Mouse (Mus musculus) cerebellum, adult 11 months (tissue): ENCODE measurements around the gene Hspb6.

ENCODE experiments used
- DNase-seq: peaks from one replicate; pipeline ENCODE4 v3.0.0; 2022

Gene Hspb6

DNA sequence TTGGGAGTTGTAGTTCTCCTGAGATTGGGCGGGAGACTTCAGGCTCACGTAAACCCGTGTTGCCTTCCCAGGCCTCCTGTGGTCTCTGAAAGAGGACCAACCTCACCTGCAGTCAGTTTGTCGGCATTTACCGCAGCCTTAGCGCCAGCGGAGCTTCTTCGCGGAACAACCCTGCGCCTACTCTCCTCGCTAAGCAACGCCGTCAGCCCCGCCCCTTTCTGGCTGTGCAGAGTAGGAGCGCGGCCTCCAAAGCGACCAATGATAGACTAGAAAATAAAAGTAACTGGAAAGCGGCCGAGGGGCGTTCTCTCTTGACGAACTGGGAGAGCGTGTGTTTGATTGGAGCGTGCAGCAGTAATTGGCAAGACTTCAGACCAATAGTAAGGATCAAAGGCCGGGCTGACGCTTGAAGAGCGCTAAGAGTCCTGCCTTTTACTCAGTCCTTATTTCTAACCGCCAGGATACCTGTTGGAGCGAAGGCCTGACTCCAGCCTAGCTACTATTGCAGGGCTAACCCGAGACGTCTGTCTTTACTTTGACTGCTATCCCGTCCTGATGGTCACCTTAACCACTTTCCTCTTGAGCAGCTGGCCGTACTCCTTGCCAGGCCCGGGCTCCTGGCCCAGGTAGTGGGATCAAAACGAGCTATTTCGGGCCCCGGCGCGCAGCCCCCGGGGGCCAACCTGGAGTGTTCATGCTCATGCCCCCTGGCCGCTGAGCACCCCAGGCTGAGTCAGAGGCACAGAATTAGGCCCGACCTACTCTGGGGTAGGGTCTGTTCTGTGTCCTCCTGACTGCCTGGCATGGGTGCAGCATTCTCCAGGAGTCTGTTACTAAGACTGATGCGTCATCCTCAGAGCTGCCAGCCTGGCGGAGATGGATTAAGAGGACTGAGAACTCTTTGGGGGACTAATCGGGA is at the start of gene Hspb6, which contains the start of gene Proser3:
Hspb6 (plus strand) TSS at position 77 of the 919 bp plus-strand sequence.
Proser3 (minus strand) TSS at position 198 of the 919 bp plus-strand sequence.
- peak; percentile 96 for DNase-seq

- no peak for DNase-seq
Observed at GRCm38 (mm10) chr7:30508061-30508460, 43.9 kb upstream of the Hspb6 start.

GRCm38 (mm10) chr7:30515003-30515760 is 36.8 kb upstream of the Hspb6 start:
- DNase-seq: no peak

- DNase-seq: no peak
Observed at GRCm38 (mm10) chr7:30518325-30518724, 33.7 kb upstream of the Hspb6 start.

- no peak for DNase-seq
Observed at GRCm38 (mm10) chr7:30520396-30520795, 31.6 kb upstream of the Hspb6 start.

GRCm38 (mm10) chr7:30520856-30521255 is 31.1 kb upstream of the Hspb6 start:
- peak; percentile 62 for DNase-seq

- no peak for DNase-seq
Observed at GRCm38 (mm10) chr7:30522871-30523270, 29.1 kb upstream of the Hspb6 start.

DNA sequence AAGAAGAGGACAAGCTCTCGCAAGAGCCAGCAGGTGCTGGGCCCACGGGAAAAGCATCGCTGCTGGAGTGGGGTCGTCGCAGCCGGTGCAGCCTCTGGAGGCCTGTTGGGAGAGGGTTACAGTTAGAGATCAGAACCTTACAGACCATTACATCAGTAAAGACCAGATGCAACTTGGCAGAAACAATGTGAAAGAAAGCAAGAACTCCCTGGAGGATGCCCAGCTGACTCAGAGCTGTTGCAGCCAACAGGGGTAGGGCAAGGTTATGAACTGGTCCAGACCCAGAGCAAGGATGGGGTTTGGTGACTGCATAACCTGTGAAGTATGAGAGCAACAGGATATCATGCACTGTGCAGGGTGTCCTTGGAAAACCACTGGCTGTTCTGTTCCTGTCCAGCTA is 27.5 kb upstream of the Hspb6 start:
- DNase-seq: no peak

GRCm38 (mm10) chr7:30525954-30526353 is 26.0 kb upstream of the Hspb6 start:
- no peak for DNase-seq

DNA sequence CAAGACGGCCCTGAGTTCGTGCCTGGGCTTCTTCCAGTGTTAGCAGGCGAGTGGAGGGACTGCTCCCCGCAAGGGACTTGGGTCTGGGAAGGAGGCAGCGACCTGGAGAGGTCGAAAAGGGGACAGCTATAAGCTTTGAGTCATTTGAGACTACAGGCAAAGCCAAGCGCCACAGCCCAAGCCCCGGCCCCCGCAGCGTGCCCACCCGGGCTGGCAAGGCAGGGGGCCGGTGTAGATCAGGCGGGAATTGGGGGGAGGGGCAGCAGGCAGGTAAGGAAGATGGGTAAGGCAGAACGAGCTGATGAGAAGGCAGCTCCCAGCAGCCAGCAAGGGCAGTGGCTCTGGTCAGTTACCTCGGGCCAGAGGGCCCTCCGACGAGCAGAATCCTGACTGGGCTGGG is 25.6 kb upstream of the Hspb6 start:
- DNase-seq: no peak

DNA sequence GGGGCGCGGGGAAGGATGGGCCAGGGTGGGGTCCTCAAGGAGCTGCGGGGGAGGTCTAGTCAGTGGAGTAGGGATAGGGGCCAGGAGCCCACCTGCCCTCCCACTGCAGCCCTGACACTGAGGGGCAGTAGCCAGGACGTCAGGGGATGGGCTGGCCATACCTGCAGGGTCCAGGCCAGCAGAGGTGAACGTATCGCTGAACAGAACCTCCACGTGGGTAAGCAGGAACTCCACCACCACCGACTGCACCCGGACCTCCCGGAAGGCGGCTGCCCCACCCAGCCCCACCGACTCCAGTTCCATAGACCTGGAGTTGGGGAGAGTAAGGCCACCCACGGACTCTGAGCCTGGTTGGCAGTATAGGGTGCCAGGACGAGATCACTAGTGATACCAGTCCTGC is 25.0 kb upstream of the Hspb6 start:
- no peak for DNase-seq

DNA sequence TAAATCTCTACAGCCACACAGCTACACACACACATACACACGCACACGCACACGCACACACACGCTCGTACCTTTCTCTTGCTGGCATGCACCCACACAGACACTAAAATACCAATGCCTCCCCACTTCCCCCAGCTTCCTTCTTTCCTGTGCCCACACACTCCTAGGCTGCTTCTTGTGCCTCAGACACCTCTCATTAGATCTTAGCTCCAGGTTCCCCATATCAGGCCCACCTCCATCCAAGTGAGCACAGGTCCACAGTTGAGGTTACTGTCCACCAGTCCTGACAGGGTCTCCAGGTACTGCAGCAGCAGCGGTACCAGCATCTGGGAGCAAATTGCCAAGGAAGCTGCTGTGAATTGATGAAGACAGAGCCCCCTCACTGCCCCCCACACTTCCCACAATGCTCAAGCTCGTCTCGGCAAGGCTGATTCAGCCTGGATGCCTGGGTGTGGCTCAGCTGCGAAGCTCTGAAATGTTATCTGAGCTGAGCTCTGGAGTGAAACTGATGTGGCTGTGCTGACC is 20.6 kb upstream of the Hspb6 start:
- DNase-seq: no peak

GRCm38 (mm10) chr7:30532931-30533330 is 19.0 kb upstream of the Hspb6 start:
- no peak for DNase-seq

- DNase-seq: peak; percentile 48
Observed at GRCm38 (mm10) chr7:30533941-30534632, 17.9 kb upstream of the Hspb6 start.

DNA sequence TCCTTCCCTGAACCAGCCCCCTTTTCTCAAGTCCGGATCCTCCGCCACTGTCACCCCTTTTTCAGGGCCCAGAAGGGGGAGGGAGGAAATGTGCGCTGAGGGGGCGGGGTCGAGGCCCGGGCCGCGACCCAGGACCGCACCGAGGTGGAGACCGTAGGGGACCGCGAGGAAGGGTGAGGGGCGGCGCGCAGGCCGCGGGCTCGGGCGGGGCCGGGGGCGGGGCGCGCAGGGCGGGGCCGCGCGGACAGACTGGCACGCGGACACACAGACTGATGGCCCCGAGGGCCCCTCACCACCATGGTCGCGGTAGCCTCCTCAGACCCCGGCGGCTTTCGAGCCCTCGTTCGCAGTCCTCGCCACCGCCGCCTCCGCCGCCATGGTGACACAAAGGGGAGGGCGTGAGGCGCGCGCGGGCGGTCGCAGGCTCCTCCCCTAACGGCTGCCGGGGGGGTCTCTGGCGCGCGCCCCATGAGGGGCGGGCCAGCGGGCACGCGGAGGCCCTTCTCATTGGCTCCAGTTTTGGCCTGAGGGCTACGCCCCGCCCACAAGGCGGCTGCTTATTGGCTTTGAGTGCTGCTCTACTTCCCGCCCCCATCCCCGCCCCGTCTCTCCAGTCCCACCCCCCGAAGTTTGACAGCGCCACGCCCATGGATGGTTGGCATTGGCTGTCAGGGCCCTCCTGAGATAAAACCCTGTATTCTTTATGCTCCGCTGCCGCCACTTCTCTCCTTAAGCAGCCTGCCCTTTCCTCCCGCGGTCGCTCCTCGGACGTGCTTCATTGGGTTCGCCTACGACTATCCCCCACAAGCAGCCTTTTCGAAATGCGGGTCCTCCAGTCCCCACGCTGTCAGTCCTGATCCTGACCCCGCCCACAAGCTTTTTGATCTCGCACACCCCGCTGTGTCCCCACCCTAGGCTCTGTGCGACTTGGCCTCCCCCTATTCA is 17.1 kb upstream of the Hspb6 start, which contains the start of gene Arhgap33:
Arhgap33 (minus strand) TSS at position 428 of the 945 bp plus-strand sequence.
- peak; percentile 95 for DNase-seq

DNA sequence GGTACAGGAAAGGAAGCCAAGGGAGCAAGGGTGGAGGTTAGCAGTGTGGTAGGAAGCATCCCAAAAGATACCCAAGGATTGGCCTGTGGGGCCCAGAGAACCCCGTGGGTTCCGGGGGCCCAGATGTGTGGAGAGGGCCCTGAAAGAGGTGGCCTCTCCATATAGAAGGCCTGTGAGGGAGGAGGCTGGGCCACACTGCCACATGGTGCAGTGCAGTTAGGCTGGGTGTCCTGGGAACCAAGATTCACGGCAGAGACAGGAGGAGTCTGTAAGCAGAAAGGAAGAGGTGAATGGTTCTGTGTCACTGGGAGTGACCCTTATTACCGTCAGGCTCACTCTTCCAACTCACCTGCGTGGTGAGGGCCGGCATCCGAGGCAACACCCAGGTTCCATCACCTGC is 11.4 kb upstream of the Hspb6 start:
- DNase-seq: no peak

- no peak for DNase-seq
Observed at GRCm38 (mm10) chr7:30544327-30544726, 7.7 kb upstream of the Hspb6 start.

DNA sequence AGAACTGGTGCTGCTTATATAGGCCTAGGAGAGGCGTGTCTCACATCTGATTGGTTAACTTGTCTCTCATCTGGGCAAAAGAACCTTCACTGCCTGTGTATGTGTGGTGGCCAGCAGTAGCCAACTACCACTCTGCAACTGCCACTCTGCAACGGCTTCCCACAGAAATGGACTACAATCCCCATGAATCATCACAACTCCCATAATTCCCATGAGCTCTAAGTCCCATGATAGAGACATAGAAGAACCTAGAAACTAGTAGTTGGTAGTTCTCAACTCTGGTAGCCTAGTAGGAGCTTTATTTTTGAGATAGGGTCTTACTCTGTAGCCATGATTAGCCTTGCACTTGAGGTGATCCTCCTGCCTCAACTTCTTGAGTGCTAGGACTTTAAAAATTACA is 2.1 kb upstream of the Hspb6 start:
- no peak for DNase-seq

GRCm38 (mm10) chr7:30550603-30551002 is 1.4 kb upstream of the Hspb6 start:
- DNase-seq: no peak

GRCm38 (mm10) chr7:30551445-30552101 is 405 bp upstream of the Hspb6 start:
- DNase-seq: no peak

- DNase-seq: peak; percentile 69
Observed at GRCm38 (mm10) chr7:30553021-30553589, 1.1 kb downstream of the Hspb6 start.
